Mouse (Mus musculus): Measurements from ENCODE around the gene Tmed10. TPM values are rescaled to one million over a fixed set of nuclear protein-coding genes. Genes with fewer than 3 reads are reported as not detected.

Gene Tmed10
- polyA plus RNA-seq, 1 experiment from 2014 or later: 306 TPM

DNA sequence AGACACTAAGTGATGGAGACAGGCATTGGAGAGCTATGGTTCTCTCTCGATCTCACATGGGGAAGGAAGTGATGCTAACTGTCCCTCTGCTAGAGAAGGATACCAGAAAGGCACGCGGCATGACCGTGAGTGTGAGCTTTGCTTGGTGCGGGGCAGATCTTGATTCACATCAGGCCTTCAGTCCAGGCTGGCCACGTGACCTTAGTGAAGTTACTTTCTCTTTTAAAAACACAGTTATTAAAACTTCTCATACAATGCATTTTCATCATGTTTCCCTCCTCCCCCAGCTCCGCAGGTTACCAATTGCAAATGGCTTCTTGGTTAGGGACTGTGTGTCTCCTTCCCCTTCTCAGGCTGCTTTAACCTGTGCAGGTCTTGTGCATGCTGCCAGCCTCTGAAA is 16.5 kb upstream of the Tmed10 start:
- 85% methylated on average over 7 of the region's 7 CpGs for WGBS
- Histone ChIP-seq H3K27ac (no peak overlapping the region), H3K4me2 (no peak overlapping the region), H3K4me1 (no peaks in the 10 kb centered on the region), H3K9me3 (no peaks in the 10 kb centered on the region), H3K27me3 (no peaks in the 10 kb centered on the region), H3K36me3 (no peaks in the 10 kb centered on the region), H3K4me3 (no peak overlapping the region), H3K9ac (no peak overlapping the region)
- ATAC-seq (ENCODE audit: insufficient number of reproducible peaks, insufficient read depth, low FRiP score, low TSS enrichment, low read depth): no peak

DNA sequence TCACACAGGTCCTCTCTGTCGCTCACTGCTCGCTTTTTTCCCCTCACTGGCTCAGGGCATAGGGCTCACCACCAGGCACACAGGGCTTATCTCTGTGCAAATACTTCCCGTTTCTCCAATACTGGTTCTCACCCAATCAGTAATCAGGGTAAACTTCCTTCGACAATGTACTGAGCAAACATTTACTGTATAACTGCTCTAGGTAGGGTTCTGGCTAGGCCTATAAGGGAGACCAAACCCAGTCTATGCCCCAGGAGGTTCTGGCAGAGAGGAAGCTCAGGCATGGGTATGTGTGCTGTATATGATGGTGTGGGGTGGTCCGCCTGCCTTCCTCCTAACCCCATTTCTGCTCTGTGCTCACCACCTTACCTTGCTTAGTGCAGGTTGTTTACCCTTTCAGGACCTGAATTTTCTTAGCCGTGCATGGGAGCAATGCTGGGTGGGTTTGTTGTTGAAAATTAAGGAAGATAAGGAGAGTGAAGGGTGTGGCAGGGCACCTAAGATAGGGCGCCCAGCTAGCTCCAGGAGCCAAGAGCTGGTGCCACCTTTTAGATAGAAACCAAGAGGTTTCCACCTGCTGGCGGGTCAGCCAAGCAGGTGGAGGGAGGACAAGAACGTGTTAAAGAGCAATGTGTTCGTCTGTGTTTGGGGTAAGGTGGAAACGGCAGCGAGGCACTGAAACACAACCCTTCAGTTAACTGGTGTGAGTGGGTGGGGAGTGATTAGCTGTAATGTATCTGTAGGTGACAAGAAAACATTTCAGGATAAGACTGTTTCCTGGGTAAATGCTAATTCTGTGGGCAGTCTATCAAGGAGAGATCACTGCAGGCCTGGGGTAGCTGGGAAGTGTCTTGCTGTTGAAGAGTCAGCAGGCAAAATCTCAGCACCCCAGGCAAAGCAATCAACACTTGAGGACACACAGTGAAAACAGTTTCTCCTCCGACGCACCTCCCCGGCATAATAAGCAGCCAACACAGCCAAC is 14.8 kb upstream of the Tmed10 start:
- 75% methylated on average over 15 of the region's 15 CpGs for WGBS
- H3K9ac ChIP-seq: no peak overlapping the region
- no peaks in the 10 kb centered on the region for H3K9me3 ChIP-seq
- H3K4me1 ChIP-seq: peaks cover 4% of the 10 kb centered on the region; the same call in 1 of the 2 replicates
- H3K36me3 ChIP-seq: no peaks in the 10 kb centered on the region
- no peak overlapping the region for H3K4me2 ChIP-seq
- no peak overlapping the region for H3K4me3 ChIP-seq
- ATAC-seq (ENCODE audit: insufficient number of reproducible peaks, insufficient read depth, low FRiP score, low TSS enrichment, low read depth): no peak
- no peak overlapping the region for H3K27ac ChIP-seq
- no peaks in the 10 kb centered on the region for H3K27me3 ChIP-seq

DNA sequence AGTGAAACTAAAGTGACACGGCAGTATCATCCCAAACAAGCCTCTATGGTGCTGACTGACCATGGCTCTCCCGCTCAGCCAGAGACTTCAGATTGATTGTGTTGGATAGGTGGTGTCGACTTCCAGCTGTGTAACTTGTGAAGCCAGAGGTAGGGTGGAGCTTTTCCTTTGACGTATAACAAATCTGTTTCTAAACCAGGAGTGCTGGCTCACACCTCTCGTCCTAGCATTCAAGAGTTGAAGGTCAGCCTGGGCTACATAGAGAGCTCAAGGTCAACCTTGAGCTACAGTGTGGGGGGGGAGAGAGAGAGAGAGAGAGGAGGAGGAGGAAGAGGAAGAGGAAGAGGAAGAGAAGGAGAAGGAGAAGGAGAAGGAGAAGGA is 11.3 kb upstream of the Tmed10 start:
- Histone ChIP-seq H3K4me3 (no peak overlapping the region), H3K9me3 (no peaks in the 10 kb centered on the region), H3K9ac (no peak overlapping the region), H3K4me2 (no peak overlapping the region), H3K27ac (no peak overlapping the region), H3K4me1 (peaks cover 4% of the 10 kb centered on the region; the same call in 1 of the 2 replicates), H3K36me3 (no peaks in the 10 kb centered on the region), H3K27me3 (no peaks in the 10 kb centered on the region)
- 56% methylated on average over 5 of the region's 5 CpGs for WGBS
- no peak for ATAC-seq (ENCODE audit: insufficient number of reproducible peaks, insufficient read depth, low FRiP score, low TSS enrichment, low read depth)

DNA sequence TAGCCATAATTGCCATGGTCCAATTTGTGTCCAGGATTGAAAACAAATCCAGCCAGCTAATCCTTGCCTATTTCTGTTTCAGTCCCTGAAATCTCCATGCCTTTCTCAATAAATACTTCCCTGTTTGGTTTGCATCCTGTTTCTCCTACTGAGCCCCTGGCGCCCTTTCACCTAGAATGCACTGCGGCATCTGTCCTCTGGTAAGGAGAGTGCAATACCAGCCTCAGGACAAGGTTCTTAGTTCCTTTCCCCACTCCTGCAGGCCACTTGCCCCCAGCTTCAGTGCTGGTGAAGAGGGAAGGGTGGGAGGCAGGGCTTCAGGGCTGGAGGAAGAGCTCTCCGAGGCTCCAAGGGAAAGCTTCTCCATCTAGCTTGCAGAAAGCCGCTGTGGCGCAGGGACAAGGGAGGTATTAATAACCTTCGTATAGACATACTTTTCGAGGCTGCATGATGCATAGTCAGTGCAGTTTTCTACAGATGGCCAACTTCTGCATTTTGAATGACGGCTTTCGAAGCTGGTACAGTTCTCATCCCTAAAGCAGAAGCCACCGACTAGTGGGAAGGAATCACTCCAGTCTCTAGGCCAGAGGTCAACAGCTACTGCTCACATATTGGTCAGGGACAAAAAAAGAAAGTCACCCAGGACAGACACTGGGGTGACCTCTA is 10.8 kb upstream of the Tmed10 start:
- no peak for ATAC-seq (ENCODE audit: insufficient number of reproducible peaks, insufficient read depth, low FRiP score, low TSS enrichment, low read depth)
- Histone ChIP-seq H3K4me1 (peaks cover 4% of the 10 kb centered on the region; the same call in 1 of the 2 replicates), H3K27me3 (no peaks in the 10 kb centered on the region), H3K27ac (no peak overlapping the region), H3K9me3 (no peaks in the 10 kb centered on the region), H3K36me3 (no peaks in the 10 kb centered on the region), H3K9ac (no peak overlapping the region), H3K4me3 (no peak overlapping the region), H3K4me2 (no peak overlapping the region)
- 73% methylated on average over 10 of the region's 10 CpGs for WGBS

DNA sequence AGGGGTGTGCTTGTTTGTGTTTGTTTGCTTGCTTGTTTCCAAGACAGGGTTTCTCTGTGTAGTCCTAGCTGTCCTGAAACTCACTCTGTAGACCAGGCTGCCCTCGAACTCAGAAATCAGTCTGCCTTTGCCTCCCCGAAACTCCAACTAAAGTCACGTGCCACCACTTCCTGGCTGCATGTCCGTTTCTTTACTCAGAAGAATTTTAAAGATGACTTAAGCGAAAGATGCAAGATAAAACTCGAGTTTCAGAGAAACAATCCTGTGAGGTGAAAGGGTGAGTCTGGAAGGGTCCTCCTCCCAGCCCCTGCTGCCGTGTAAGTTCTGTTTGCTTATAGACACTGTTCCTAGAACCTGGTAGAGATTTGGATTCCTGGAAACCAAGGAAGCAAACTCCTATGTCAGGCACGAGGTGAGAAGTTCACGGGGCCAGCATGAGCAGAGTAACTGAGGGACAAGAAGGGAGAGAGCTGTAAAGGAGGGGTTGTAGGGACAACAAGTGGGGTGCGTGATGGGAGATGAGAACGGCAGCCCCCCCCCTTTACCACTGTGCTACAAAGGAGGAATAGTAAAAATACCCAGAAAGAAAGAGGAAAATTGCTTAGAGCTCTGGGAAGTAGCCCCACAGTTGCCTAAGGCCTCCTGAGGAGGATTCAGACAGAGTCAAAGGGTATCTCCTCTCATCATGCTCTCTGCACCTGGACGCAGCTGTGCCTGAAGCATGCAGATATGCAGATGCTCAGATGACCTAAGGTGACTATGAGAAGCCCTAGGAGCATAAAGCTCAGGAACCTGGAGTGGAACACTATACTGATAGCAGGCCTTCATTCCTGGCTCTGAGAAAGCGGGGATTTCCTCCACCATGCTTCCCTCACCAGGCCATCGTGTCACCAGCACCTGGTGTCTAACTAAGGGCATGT is 8.4 kb upstream of the Tmed10 start:
- H3K4me3 ChIP-seq: no peak overlapping the region
- no peaks in the 10 kb centered on the region for H3K36me3 ChIP-seq
- no peak for ATAC-seq (ENCODE audit: insufficient number of reproducible peaks, insufficient read depth, low FRiP score, low TSS enrichment, low read depth)
- H3K27me3 ChIP-seq: no peaks in the 10 kb centered on the region
- no peak overlapping the region for H3K9ac ChIP-seq
- no peak overlapping the region for H3K27ac ChIP-seq
- WGBS: 73% methylated on average over 14 of the region's 14 CpGs
- H3K4me1 ChIP-seq: peaks cover 4% of the 10 kb centered on the region; the same call in 1 of the 2 replicates
- H3K9me3 ChIP-seq: no peaks in the 10 kb centered on the region
- no peak overlapping the region for H3K4me2 ChIP-seq

DNA sequence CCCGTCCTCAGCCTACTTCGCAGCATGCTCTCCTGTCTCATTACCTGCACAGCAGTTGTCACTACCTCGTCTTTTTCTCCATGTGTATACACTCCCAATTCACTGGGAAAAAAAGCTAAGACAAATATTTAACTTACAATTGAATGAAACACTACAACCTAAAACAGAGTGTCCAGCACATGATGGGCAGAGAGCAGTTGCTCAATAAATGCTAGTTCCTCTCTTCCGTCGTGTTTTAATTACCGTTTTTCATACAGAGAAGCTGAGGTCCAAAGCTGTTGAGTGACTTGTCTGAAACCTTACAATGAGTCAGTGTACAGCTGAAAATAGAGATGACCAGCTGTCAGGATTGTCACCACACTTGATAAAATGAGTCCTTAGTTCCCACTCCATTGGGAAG is 6.9 kb upstream of the Tmed10 start:
- peaks cover 4% of the 10 kb centered on the region; the same call in 1 of the 2 replicates for H3K4me1 ChIP-seq
- H3K4me2 ChIP-seq: no peak overlapping the region
- no peaks in the 10 kb centered on the region for H3K9me3 ChIP-seq
- no peak overlapping the region for H3K9ac ChIP-seq
- H3K27ac ChIP-seq: no peak overlapping the region
- H3K27me3 ChIP-seq: no peaks in the 10 kb centered on the region
- H3K4me3 ChIP-seq: no peak overlapping the region
- ATAC-seq (ENCODE audit: insufficient number of reproducible peaks, insufficient read depth, low FRiP score, low TSS enrichment, low read depth): no peak
- H3K36me3 ChIP-seq: no peaks in the 10 kb centered on the region
- WGBS: 90% methylated on average over 6 of the region's 6 CpGs

DNA sequence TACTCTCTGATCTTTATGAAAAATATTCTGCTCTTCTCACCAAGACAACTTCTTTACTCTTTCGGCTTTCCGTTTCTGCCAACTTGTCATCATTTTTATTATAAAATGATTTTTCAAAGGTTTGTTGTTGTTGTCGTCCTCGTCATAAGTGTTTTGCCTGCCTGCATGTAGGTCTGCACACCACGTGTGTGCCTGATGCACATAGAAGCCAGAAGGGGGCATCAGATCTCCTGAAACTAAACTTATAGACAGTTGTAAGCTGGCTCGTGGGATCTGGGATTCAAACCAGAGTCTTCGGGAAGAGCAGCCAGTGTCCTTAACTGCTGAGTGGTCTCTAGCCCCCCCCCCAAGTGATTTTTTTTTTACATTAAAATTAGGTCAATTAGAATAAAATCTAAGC is 6.3 kb upstream of the Tmed10 start:
- WGBS: 71% methylated on average over 7 of the region's 7 CpGs
- Histone ChIP-seq H3K36me3 (no peaks in the 10 kb centered on the region), H3K9me3 (no peaks in the 10 kb centered on the region), H3K4me3 (no peak overlapping the region), H3K4me2 (no peak overlapping the region), H3K9ac (no peak overlapping the region), H3K27me3 (no peaks in the 10 kb centered on the region), H3K27ac (no peak overlapping the region), H3K4me1 (peaks cover 4% of the 10 kb centered on the region; the same call in 1 of the 2 replicates)
- no peak for ATAC-seq (ENCODE audit: insufficient number of reproducible peaks, insufficient read depth, low FRiP score, low TSS enrichment, low read depth)

DNA sequence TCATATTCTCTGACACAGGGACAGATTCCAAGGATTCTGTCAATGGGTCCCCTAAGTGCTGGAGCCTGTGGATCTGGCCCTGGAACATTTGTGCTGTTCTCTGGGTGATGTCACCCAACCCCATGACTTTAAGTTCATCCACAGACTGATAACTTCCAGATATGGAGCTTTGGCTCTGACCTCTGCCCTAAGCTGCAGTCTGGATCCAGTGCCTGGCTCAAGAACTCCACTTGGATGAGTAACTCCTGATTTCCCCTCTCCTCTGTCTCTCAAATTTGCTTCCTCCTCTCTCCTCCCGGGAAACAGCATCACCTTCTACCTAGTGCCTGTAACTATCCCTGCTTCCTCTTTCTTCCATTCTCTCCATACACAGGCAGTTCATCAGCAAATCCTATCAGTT is 5.7 kb upstream of the Tmed10 start:
- no peak for ATAC-seq (ENCODE audit: insufficient number of reproducible peaks, insufficient read depth, low FRiP score, low TSS enrichment, low read depth)
- no peak overlapping the region for H3K9ac ChIP-seq
- no peak overlapping the region for H3K4me2 ChIP-seq
- no peaks in the 10 kb centered on the region for H3K36me3 ChIP-seq
- 62% methylated on average over 1 of the region's 1 CpGs for WGBS
- H3K4me3 ChIP-seq: no peak overlapping the region
- H3K27ac ChIP-seq: no peak overlapping the region
- no peaks in the 10 kb centered on the region for H3K9me3 ChIP-seq
- no peaks in the 10 kb centered on the region for H3K27me3 ChIP-seq
- peaks cover 1% of the 10 kb centered on the region; the same call in 1 of the 2 replicates for H3K4me1 ChIP-seq

DNA sequence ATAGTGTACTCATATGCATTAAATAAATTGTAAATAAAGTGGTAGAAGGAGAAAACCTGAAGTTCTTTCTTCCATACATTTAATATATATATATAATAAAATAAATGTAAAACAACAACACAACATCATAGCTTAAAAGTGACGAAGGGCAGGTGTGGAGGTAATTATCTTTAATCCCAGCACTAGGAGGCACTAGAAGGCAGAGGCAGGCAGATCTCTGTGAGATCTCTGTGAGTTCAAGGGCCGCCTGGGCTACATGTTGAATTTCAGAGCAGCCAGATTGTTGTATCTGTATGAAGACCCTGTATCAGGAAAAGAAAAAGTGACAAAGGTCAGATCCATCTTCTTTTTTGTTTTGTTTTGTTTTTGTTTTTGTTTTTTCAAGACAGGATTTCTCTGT is 3.6 kb upstream of the Tmed10 start:
- 80% methylated on average over 2 of the region's 2 CpGs for WGBS
- peaks cover 4% of the 10 kb centered on the region for H3K4me1 ChIP-seq
- ATAC-seq (ENCODE audit: insufficient number of reproducible peaks, insufficient read depth, low FRiP score, low TSS enrichment, low read depth): no peak

DNA sequence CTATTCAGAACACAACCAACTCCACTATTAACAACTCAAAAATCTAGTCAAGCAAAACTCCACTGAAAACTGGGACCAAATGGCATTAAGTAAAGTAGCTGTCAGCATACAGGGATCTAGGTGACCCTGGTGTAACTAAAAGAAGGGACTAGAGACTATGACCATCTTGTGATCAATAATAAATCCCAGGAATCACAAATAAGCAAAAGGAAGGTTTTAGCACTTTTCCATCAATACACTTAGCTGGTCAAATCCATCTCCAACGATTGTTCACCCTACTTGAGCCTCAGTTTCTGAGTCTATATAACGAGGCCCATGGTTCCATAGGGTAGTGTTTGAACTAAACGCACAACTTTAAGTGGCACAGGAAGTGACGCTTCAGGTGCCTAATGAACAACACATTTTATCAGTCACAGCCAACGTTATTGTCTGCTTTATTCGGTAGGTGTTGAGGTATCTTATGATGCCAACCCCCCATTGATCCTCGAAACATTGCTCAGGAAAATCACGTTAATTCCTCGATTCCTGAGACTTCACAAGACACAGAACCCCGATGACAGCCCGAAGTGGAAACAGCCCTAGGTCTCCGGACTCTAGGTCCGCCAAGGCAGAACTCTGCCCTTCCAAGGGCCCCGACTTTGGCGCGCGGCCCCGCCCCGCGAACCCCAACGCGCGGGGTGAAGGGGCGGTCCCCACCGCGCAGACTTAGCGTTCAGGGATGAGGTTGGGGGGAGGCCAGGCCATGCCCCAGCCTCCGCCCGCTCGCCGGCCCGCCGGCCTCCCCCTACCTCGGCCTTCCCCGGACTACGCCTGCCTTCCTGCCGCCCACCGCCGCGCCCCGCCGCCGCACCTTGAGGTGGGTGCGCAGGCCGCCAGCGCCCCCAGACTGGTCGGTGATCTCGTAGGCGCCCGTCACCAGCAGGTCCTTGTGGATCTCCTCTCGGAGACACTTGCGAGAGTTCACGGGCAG is 771 bp downstream of the Tmed10 start:
- peak overlapping the region; percentile 93 for H3K9ac ChIP-seq
- H3K36me3 ChIP-seq: no peaks in the 10 kb centered on the region
- H3K4me1 ChIP-seq: peaks cover 22% of the 10 kb centered on the region
- ATAC-seq (ENCODE audit: insufficient number of reproducible peaks, insufficient read depth, low FRiP score, low TSS enrichment, low read depth): peak; percentile 82
- peak overlapping the region; percentile 81 for H3K4me3 ChIP-seq
- H3K27me3 ChIP-seq: no peaks in the 10 kb centered on the region
- no peaks in the 10 kb centered on the region for H3K9me3 ChIP-seq
- under 1% methylated on average over 50 of the region's 53 CpGs for WGBS
- H3K27ac ChIP-seq: peak overlapping the region; percentile 86
- peak overlapping the region; percentile 77 for H3K4me2 ChIP-seq

More for the DNA sequence above, 3.6 kb upstream of the Tmed10 start:
- no peak overlapping the region for H3K27ac ChIP-seq
- H3K4me2 ChIP-seq: no peak overlapping the region
- no peaks in the 10 kb centered on the region for H3K27me3 ChIP-seq
- H3K9ac ChIP-seq: no peak overlapping the region
- H3K4me3 ChIP-seq: no peak overlapping the region
- no peaks in the 10 kb centered on the region for H3K36me3 ChIP-seq
- no peaks in the 10 kb centered on the region for H3K9me3 ChIP-seq

All from embryonic facial prominence, embryonic 13.5 days (tissue).